Mouse (Mus musculus) thymus, postnatal 36 days (tissue): ENCODE measurements around the gene Gabbr2.

ENCODE experiments used
- DNase-seq, 2 experiments: peaks; one replicate each; pipeline ENCODE4 v3.0.0; 2022; ENCODE audit warnings: mixed read lengths in 2 of 2

The Gabbr2 gene

DNA sequence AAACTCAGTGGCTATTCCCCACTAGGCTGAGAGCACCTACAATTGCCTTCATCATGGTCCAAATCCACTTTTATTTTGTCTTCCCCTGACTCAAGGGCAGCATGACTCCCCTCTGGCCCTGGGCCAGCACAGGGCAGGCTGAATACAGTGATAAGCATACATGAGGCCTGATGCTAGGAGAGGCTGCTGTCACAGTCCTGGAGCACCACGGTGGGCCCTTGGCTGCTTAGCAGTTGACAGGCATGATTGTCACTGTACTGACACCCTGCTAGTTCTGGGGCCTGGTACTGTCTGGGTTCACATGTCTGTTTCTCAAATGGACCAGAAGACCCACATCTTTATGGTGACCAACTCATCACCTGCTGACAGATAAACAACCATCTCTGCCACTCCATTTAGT, 184.8 kb downstream of the Gabbr2 start:
- DNase-seq = no peak

DNA sequence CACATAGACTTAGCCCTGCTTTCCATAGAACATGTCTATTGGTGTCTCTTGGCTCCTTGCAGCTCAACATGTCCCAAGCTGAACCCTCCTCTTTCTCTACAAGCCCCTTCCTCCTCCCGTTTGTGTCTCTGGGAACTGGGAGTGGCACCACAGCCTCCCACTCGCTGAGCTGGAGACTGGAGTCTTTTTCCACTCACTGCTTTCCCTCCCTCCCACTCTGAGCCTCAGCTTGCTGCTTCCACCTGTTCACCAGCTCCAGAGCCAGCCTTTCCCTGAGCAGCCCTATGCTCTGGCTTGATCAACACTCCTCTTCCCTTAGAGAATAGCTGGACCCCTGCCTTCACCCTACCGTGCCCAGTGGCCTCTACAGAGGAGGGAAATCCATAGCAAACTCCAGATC, 185.8 kb downstream of the Gabbr2 start:
- DNase-seq = no peak

DNA sequence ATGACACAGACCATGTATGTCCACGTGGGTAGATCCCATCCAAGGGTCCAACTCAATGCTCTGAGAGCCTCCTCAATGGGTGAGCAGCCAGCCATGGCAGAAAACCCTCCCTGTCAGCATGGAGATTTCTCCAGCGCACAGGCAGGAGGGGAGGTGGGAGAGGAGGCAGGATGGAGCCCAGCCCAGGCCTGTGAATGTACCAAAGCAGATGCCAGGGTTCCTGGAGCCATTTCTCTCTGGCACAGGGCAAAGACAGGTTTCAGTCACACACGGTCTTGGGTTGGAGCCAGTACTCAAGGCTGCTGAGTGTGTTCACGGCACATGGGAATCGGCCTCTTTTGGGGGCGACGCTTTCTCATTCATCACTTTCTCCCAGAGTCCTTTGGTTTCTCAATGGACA, 189.3 kb downstream of the Gabbr2 start:
- no peak for DNase-seq

DNA sequence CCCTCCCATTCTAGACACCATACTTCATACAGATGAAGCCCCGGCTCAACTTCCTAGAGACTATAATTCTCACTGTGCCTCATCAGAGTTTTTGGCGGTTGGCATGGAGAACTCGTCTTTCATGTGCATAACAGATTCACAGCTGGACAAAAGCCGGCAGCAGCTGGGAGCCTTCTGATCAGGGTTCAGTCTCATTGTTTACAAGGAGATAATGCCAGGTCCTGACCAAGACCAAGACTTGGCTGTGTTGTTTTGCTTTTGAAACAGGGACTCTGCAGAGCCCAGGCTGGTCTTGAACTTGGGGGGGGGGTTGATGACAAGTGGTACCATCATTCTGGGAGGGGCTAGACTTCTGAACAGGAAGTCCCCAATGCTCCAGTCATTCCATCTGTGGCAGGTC, 191.8 kb downstream of the Gabbr2 start:
- DNase-seq = no peak

DNA sequence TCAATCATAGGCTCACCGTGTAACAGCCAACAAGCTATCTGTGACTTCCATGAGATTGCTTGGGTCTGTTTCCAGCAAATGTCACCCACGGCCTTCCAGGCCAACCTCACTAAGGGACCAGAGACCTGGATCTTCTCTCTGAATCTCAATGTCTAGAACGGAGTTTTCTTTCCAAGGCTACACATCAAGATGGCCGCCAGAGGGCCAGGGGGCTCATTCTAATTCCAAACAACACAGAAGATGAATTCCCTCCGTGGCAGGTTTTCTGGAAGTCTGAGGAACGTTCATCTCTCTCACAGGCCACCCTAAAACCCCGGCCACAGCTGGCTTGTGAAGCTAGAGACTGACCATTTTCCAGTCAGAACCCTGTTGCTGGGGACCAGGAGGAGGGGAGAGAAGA, 196.0 kb downstream of the Gabbr2 start:
- DNase-seq = no peak

DNA sequence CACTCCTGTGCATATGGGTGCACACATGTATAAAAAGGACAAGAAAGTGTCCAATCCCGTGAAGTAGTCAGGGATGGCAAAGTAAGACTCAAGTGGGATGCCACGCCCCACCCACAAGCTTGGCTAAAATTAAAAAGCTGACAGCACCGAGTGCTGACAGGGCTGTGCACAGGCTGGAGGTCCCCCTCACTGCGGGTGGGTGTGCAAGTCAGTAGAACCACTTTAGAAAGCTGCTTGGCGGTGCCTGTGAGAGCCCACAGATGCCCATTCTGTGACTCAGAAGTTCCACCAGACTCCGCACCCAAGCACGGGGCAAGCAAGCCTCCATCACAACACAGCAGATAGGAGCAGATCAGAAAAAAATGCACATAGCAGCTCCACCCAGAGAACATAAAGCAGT, 197.1 kb downstream of the Gabbr2 start:
- DNase-seq = no peak

DNA sequence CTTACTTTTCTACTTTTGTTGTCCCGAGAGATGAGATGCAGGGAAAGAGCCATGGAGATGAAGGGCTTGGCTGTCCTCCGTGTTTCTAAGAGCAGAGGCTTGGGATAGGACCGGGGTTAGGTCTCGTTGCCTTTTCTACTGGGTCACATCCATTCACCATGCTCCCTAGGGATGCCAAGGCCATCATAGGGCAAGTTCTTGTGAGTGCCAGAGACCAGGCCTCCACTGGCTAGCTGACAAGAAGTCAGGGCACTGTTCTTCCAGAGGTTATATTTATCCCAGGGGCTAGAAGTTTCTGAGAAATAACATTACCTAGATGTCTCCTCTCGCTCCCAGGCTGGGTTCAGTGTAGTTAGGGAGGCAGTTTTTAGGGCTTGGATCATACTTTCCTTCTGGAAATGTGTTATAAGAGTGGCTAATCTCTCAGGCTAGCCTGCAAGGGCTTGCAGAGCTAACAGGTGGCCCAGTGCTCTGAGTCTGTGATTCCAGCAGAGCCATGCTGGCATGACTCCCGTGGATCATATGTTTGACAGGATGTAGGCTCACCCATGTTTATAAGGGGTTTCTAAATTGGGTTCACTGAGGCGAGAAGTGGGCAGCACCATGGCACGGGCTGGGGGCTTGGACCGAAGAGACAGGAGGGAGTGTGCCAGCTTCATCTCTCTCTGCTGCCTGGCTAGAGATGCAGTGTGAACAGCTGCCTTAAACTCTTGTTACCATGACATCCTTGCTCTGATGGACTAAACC, 199.2 kb downstream of the Gabbr2 start:
- DNase-seq = no peak

DNA sequence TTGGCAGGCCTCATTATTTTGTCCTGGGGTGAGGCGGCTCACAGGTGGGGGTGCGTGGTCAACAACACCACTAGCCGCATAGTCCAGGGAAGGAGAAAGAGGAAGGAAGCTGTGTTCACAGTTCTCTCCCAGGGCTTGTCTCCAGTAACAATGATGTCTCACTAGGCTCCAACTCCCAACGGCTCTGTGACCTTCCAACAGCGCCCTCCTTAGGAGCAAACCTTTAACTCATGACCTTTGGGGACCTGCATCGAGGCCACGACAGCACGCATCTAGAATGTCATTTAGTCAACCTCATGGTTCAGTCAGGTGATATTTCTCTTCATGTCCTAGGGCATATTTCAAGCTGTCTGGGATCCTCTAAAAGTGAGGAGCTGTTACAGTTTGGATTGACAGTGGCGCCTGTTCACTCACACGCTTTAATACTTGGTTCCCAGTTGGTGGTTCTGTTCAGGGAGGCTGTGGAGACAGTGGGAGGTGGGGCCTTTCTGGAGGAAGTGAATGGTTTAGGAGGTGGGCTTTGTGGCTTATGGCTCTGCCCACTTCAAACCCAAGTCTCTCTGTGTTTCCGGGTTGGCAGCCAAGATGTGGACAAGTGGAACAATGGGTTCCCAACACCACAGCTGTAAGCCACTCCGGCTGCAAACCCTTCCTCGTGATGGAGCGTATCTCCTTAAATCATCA, 200.3 kb downstream of the Gabbr2 start:
- DNase-seq = peak in 1 of 2 experiments; percentile 7

DNA sequence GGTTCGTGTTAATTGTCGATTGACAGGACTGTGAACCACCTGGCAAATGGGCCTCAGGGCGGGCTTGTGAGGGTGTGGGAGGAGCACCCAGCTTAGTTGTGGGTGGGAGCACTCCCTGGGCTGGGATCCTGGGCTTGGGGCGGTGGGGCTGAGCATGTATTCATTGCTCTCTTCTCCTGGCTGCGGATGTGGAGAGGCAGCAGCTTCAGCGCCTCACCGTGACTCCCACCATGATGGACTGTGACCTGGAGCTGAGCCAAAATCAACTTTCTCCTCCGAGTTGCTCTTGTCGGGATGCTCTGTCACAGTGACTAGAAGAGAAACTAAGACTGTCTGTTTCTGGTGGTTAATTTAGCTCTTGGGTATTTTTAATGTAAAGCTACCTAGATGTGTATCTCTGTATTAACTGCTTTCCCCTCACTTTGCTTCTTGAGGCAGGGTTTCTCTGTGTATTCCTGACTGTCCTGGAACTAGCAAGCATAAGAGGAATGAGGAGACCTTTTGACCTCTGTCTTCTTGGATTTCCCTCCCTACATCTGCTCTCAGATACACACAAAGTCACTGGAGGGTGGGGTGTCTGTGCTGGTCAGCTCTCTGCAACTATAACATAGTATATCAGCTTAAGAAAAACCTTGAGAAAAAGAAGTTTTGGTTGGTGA, 200.9 kb downstream of the Gabbr2 start:
- DNase-seq = no peak

DNA sequence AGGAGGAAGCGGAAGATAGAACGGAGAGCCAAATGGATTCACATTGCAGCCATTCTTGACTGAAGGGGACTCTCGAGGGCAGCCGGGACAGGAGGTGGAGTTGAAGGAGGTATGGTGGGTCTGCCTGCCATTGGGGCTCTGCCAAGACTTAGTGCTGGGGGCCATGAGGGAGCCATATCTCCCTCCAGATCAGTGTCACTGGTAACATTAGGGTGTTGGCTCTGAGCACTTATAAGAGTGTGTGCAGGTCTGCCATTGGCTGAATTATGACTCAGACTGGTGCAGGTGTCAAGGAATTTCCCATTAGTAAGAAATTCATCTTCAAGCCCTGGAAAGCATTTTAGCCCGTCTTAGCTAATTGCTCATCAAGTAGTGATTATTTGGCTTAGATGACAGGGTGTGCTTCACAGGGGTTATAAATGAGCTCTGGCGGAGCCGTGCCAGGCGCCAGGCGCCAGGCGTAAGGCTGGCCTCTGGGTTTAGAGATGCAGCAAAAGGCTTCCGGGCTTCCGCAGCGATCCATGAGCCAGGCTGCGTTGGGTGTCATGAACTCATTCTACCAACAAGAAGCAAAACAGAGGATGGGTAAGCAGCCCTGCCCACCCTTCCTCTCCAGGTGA, 207.1 kb downstream of the Gabbr2 start:
- no peak for DNase-seq

DNA sequence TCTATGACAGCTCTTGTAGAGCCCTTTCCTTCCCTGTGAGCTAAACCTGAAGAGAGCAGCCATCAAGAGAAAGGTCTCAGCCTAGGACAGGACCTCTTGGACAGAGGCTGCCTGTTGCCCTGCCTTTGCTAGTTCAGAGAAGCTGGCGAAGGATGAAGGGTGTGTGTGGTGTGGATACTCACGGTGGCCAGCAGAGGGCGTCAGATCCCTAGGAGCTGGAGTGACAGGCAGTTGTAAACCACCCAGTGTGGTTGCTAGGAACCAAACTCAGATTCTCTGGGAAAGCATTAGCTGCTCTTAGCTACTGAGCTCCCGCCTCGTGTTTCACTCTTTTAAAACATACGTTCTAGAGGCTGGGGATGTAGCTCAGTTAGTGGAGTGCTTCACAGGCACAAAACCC, 210.6 kb downstream of the Gabbr2 start:
- peak; percentile 19 to 33 for DNase-seq

DNA sequence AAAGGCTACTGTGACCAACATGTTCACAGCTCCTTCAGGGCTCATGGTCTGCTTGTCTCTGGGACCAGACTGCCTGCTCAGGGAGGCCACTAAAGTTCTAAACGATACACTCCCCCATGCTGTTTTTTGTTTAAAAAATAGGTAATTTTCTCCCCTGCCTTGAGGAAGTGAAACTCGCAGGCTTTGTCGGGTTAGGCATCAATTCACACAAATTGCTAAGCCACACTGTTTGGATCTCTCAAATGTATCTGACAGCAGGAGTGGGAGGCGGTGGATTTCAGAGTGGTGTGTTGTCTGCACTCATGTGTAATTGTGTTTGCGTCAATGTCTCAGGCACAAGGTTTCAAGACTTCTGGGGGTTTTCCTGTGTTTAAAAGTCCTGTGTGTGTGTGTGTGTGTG, 215.7 kb downstream of the Gabbr2 start:
- DNase-seq = no peak

DNA sequence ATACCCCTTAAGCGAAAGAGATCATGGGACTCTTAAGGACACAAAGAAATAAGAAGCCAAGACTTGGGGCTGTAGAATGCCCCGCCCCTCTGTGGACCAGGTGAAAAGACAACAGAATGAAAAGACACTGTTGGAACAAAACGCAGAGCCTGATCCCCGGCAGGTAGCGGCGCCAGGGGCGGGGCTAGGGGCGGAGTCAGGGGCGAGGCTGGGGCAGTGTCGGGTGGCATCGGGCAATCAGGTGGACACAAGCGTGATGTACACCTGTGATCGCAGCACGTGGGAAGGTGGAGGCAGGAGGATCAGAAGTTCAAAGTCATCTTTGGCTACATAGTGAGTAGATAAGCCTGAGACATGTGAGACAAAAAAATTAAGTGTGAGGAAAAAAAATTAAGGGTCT, 217.0 kb downstream of the Gabbr2 start:
- no peak for DNase-seq

DNA sequence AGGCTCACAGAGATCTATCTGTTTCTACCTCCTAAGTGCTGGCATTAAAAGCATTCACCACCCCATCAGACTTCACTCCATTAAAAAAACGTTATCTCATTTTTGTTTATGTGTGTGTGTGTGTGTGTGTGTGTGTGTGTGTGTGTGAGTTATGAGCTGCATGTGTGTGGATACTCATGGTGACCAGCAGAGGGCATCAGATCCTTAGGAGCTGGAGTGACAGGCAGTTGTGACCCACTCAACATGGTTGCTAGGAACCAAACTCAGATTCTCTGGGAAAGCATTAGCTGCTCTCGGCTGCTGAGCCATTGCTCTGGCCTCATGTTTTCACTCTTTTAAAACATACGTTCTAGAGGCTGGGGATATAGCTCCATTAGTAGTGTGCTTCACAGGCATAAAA, 218.4 kb downstream of the Gabbr2 start:
- no peak for DNase-seq

DNA sequence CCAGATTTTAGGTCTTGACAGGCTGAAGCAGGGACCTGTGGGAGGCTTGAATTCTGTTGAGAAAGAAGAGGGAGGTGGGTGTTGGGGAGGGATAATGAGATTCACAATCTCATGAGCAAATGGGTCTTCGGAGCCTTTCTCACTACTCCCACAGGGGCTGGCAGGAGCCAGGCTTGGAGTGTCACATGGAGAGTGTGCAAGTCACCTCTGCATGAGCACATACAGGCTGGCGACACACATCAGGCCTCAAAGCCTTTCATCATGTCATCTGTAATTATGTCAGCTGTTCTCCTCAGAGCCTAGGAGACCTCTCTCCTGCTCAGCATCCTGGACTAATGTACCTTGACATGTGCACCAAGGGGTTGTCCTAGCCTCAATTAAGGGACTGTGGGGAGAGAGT, 219.1 kb downstream of the Gabbr2 start:
- DNase-seq = no peak

DNA sequence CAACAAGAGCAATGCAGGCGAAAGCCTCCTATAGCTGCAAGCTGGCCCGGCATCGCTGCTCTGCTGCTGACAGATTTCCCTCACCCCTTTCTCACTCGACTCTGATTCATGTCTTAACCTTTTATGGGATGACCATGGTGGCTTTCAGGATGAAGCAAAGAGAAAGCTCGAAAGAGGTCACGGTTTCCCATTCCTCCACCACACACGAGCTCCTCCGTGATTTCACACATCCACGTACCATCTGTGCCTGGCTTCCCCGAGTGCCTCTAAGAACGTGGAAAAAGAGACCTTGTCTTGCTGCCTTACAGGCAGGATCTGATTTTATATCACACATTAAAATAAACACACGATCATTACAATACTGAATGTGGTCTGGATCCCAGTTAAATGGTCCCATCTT, 220.6 kb downstream of the Gabbr2 start:
- no peak for DNase-seq

DNA sequence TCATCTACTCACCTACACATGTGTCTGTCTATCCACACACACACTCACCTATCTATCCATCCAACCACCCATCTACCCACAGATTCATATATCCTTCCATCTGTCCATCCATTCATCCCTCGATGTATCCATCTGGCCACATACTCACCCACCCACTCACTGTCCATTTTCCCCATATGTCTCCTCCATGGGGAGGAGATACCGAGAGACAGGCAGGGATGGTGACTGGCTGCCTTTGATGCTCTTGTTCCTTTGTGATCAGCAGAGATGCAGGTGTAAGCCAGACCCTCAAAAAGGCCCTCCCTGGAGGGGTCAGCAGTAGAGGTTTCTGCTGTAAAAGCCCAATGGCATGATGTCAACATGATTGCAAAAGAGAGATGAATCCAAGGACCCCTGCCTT, 221.0 kb downstream of the Gabbr2 start:
- DNase-seq = no peak

DNA sequence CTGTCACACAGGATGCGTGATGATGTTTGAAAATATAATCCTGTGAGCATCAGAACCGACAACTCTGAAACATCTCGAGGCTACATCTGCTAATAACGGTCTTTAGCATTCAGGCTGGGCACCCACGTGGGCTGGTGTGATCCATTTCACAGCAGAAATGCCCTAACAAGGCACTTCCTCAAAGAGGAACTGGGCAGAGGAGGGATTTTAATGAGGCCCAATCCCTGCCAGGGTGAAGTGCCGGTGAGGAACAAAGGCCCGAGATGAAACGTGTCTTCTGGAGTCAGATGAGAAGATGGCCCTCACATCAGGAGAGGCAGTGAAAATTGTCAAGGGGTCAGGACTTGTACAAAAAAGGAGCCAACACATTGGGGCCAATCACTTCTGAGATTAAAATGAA, 221.6 kb downstream of the Gabbr2 start:
- DNase-seq = no peak

DNA sequence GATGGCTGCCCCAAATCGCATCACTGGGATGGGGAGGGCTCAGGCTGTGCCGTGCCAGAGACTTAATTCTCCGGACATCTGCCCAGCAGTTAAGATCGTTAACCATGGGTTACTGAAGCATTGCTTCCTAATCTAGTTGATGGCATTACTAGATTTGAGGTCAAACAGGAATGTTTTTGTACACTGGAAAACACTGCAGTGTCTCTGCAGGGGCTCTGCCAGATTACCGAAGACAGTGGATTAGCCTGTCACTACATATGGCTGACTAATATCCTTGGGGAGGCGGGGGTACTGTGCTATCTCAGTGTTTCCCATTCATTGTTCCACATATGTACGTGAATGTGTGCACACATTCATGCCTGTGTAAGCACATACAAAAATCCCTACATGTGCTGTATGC, 225.3 kb downstream of the Gabbr2 start:
- DNase-seq = no peak

DNA sequence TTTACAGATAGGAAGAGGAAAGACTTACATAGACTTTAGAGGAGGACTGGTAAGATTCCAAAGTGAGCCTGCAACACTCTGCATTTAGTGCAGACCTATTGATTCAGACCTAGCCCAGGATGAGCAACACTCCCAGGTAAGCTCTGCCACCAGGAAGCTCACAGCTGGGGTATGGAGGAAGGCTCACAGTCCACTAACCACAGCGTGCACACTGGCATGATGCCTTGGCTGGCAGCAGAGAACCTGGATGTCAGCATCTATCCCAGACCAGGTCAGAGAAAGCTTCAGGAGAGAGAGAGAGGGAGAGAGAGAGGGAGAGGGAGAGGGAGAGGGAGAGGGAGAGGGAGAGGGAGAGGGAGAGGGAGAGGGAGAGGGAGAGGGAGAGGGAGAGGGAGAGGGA, 231.8 kb downstream of the Gabbr2 start:
- DNase-seq = no peak

DNA sequence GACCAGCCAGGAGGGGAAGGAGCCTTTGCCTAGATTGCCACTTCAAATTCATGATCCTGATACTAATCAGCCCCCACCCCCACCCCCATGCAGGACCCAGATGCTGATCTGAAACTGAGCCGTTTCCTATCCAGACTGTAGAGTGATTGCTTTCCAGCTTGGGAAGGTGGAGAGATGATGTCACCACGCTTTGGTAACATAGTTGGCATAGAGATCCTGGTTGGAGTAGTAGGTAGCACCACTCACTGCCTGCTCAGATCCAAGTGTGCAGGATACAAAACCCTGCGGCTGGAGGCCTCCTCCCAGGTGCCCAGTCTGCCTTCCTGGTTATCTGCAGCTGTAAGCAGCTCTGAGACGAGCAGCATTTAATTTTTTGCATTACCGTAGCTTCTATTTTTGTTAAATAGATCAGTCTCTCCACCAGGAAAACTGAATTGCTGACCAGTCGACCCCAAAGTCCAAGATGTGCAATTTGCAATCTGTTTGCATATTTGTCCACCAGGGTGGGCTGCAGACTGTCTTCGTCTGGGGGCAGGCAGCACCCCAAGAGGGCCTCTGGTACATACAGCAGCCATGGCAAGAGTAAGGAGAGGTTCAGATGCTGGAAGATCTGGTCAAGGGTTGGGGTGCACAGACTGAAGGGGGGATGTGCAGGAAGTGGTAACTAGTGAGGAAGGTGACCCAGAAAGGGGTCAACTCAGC, 233.2 kb downstream of the Gabbr2 start:
- no peak for DNase-seq

DNA sequence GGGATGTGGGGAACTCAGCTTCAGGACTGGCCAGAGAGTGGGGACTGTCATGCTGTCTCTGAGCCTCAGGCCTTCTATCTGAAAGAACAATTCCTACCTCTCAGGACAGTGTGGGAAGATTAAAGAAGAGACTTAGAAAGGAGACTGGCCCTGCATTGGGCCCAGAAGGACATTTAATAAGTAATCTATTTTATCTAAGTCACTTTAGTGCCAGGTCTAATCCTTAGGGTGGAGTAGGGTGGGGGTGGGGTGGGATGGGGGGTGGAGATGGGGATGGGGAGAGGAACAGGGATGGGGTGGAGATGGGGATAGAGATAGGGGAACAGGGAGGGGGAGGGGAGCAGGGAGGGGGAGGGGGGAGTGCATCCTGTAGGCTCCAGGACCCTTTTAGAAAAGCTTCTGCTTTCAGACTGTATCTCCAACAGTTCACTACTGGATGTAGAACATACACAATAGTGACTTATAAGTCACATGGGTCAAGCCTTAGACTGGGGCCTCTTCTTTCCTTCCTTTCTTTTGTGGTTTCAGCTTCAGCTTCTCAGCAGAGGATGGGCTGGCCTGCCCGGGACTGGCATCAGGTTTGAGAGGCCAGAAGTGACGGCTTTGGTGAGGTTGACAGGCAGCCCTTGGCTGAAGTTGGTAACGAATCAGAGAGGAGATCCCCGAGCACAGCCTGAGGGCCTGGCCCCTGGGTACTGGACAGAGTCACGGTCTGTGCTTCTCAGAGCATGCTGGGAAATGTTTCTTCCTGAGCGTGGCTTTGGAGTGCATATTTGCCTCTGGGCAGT, 237.1 kb downstream of the Gabbr2 start:
- DNase-seq = no peak
